Mouse (Mus musculus) cerebellum, adult 18-20 months (tissue): ENCODE measurements around the gene Agtrap.

Experiments used
- DNase-seq, 2 experiments: peaks; one replicate each; pipeline ENCODE4 v3.0.0; 2021

Agtrap gene

GRCm38 (mm10) chr4:148044113-148044512 is 43.7 kb downstream of the Agtrap start:
- DNase-seq, result no peak

- peak in 1 of 2 experiments; percentile 32 for DNase-seq
Observed at GRCm38 (mm10) chr4:148043327-148043726, 44.5 kb downstream of the Agtrap start.

GRCm38 (mm10) chr4:148041611-148042191 is 46.1 kb downstream of the Agtrap start:
- DNase-seq, result peak; percentile 29 to 43

GRCm38 (mm10) chr4:148040933-148041610 is 46.8 kb downstream of the Agtrap start:
- peak; percentile 59 to 70 for DNase-seq

GRCm38 (mm10) chr4:148040029-148040830 is 47.6 kb downstream of the Agtrap start:
- DNase-seq, result peak in 1 of 2 experiments; percentile 39

DNA sequence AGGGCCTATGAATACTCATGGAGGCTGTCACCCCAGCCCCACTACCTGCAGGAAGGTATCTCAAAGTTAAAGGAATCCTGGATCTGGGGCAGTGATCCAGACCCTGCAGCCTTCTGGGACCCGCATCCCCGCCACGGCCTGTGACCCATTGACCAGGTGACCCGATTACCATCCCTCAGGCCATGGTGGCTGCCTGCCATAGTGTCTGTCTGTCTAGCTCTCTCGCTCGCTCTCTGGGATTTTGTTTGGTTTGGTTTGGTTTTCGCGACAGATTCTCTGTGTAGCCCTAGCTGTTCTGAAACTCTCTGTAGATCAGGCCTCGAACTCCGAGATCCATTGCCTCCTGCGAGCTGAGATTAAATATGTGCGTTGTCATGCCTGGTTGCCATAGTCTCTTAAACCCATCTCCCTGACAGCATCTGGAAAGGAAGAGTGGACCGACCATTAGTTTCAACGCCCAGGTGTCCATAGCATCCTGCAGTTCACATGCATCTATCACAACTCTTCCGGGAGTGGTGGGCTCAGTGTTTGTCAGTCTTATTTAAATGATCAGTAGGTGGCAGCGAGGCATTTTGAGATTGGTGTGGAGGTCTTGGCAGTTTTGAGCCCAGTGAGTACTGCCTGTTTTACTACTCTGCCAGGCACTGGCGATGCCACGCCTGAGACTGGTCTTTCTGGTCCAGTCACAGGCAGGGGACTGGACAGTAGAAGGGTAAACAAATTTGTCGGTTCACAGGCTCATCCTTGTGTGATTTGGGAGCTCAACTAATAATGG is 48.4 kb downstream of the Agtrap start:
- DNase-seq, result peak in 1 of 2 experiments; percentile 38

DNA sequence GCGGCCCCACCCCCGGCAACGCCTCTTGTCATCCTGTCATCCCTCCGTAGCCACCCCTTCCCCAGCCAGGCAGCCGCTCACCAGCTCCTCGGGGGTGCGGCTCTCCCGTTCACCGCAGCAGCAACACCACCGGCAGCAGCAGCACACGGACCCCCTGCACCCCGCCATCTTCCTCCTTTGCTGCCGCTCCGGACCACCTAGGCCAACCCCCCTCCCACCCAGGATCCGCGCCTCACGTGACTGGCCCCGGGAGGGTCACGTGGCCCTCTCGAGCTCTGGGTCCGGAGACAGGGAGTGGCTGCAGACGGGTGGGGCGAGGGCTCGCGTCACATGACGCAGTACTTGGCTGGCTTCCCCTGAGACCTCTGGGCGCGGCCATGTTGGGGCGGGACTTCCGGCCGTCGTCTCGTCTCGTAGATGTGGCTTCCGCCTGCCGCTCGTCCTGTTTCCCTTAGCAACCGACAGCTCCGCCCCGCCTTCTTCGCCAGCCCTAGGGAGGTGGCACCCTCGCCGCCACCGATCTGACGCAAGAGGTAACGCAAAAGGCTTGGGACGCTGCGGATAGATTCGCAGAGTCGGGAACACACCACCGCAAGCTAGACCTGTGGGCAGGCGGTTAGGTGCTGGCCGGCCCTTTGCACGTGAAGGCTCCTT is 49.1 kb downstream of the Agtrap start, which contains the start of the genes Clcn6 and Mthfr:
TSS of gene Clcn6 (minus strand) at position 222 of the 654 bp plus-strand sequence.
TSS of gene Mthfr (plus strand) at position 478 of the 654 bp plus-strand sequence.
- DNase-seq, result peak; percentile 99 to 100

GRCm38 (mm10) chr4:148038079-148038599 is 49.7 kb downstream of the Agtrap start:
- DNase-seq, result no peak

DNA sequence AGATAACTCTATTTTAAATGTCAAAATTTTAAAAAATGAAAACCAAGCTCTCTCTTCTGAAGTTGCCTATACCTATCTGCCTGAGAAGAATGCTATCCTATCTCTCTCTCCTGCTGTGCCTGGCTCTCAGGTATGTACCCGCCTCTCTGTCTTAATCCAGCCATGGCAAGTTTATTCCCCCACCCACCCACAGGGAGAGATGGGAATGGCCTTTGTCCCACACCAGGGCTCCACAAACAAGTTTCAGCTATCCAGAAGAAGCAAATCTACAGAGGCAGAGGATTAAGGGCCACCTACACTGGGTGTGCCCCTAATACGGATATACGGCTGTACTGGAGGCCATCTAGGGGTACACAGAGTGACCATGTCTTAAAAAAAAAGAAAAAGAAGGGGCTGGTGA is 52.4 kb downstream of the Agtrap start:
- no peak for DNase-seq

DNA sequence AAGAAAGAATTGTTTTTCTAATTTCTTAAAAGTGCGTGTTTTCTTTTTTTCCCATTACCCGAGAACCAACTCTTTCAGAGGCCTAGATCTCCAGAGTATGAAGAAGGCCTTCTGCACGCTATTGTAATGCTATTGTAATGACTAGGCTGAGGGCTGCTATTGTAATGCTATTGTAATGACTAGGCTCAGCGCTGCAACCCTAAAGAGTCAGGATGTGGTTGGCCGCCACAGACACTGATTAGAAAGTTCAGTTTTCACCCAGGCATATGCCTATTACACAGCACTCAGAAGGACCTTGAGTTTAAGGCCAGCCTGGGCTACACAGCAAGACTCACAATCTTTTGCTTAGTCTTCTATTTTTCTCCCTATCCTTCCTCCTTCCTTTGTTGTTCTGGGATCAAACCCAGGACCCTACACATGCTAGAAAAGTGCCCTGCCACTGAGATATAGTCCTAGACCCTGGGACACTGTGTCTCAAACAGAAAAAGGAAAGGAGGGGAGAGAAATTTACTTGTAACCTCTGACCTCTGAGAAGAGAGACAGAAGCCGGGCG is 53.9 kb downstream of the Agtrap start:
- no peak for DNase-seq

GRCm38 (mm10) chr4:148030506-148030905 is 57.3 kb downstream of the Agtrap start:
- DNase-seq, result no peak

DNA sequence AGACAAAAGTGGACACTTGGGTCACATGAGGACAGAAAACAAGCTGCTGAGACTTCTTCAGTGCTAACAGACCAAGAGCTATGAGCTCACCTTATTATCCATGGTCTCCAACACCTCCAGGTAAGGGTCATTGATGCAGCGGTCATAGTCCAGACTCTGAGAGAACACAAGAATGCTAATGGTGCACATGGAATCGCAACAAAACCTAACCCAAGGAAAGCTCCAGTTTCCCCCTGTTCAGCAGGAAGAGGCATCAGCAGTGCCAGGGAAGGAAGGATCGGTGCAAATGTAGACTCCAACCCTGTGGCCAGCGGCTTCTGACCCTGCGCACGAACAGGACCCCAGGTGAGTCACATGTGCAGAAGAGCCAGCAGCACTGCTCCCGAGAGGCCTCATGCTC is 58.5 kb downstream of the Agtrap start:
- no peak for DNase-seq
